Mouse (Mus musculus) midbrain, embryonic 16.5 days (tissue): ENCODE measurements around the gene Spred2. TPM values are rescaled to one million over a fixed set of nuclear protein-coding genes. Genes with fewer than 3 reads are reported as not detected.

Experiments
- ATAC-seq: fragments of 200-750 bp; cut with Nextera tagmentation; 2 replicates; pipeline ENCODE4 v1.8.0; 2017; ENCODE audit warnings: moderate TSS enrichment
- H3K27ac ChIP-seq: fragments of 300-500 bp; sonication (generic); 2 replicates; pipeline ENCODE4 v1.5.1; 2014; ENCODE audit warnings: mild to moderate bottlenecking, low read length, mixed read lengths
- H3K27me3 ChIP-seq: fragments of 300-500 bp; sonication (generic); 2 replicates; pipeline ENCODE4 v1.6.1; 2014; ENCODE audit warnings: low read depth, low read length, mixed read lengths; ENCODE audit not compliant: control insufficient read depth, insufficient read depth
- H3K36me3 ChIP-seq: fragments of 300-500 bp; sonication (generic); 2 replicates; pipeline ENCODE4 v1.6.1; 2014; ENCODE audit warnings: mild to moderate bottlenecking, low read length, moderate library complexity, mixed read lengths; ENCODE audit not compliant: control insufficient read depth, insufficient read depth
- H3K4me1 ChIP-seq: fragments of 300-500 bp; sonication (generic); 2 replicates; pipeline ENCODE4 v1.6.1; 2014; ENCODE audit warnings: mild to moderate bottlenecking, low read length, mixed read lengths; ENCODE audit not compliant: control insufficient read depth, insufficient read depth
- H3K4me2 ChIP-seq: fragments of 300-500 bp; sonication (generic); 2 replicates; pipeline ENCODE4 v1.6.1; 2014; ENCODE audit warnings: mild to moderate bottlenecking, low read length, mixed read lengths
- H3K4me3 ChIP-seq: fragments of 300-500 bp; sonication (generic); 2 replicates; pipeline ENCODE4 v1.5.1; 2014; ENCODE audit warnings: low read depth, mild to moderate bottlenecking, low read length, moderate library complexity, mixed read lengths
- H3K9ac ChIP-seq: fragments of 300-500 bp; sonication (generic); 2 replicates; pipeline ENCODE4 v1.6.1; 2014; ENCODE audit warnings: low read depth, low read length, mixed read lengths
- H3K9me3 ChIP-seq: fragments of 300-500 bp; sonication (generic); replicated peaks from 2 replicates; pipeline ENCODE4 v1.6.1; 2014; ENCODE audit warnings: mild to moderate bottlenecking, low read length, mixed read lengths; ENCODE audit not compliant: control insufficient read depth, poor library complexity, severe bottlenecking
- WGBS: fragments of 180-500 bp; shearing (Covaris S2); extraction: QIAGEN DNeasy Blood & Tissue Kit; methylation state at CpG from one replicate; pipeline ENCODE4 v1.1.7; 2014; 5-methylcytosine and 5-hydroxymethylcytosine counted together
- polyA plus RNA-seq: library from polyadenylated mRNA; unstranded; fragments of >200 nt; fragmentation: Nextera tagmentation; extraction: Ambion mirVana; gene quantifications from 2 replicates; pipeline ENCODE4 v1.2.1, GENCODE M21; 2015

The Spred2 gene
- polyA plus RNA-seq, 1 experiment from 2014 or later, result 4.8 TPM

- no peak for ATAC-seq
- H3K9me3 ChIP-seq, result no peaks in the 10 kb centered on the region
- no peak overlapping the region for H3K9ac ChIP-seq
- WGBS, result 95% methylated on average over 1 of the region's 1 CpGs
- peaks cover 4% of the 10 kb centered on the region for H3K36me3 ChIP-seq
- no peak overlapping the region for H3K27ac ChIP-seq
- no peaks in the 10 kb centered on the region for H3K27me3 ChIP-seq
- no peak overlapping the region for H3K4me3 ChIP-seq
- H3K4me1 ChIP-seq, result no peaks in the 10 kb centered on the region
- H3K4me2 ChIP-seq, result no peak overlapping the region
Observed at GRCm38 (mm10) chr11:20066106-20066505, 141.9 kb downstream of the Spred2 start.

- H3K9ac ChIP-seq, result no peak overlapping the region
- ATAC-seq, result no peak
- 75% methylated on average over 1 of the region's 1 CpGs for WGBS
Observed at GRCm38 (mm10) chr11:20067521-20067920, 143.3 kb downstream of the Spred2 start.

GRCm38 (mm10) chr11:20068346-20069004 is 144.3 kb downstream of the Spred2 start:
- H3K36me3 ChIP-seq, result peaks cover 5% of the 10 kb centered on the region; the same call in 1 of the 2 replicates
- ATAC-seq, result no peak
- no peaks in the 10 kb centered on the region for H3K27me3 ChIP-seq
- H3K27ac ChIP-seq, result no peak overlapping the region
- H3K9ac ChIP-seq, result no peak overlapping the region
- WGBS, result 98% methylated on average over 6 of the region's 6 CpGs
- H3K4me1 ChIP-seq, result no peaks in the 10 kb centered on the region
- H3K4me3 ChIP-seq, result no peak overlapping the region
- H3K4me2 ChIP-seq, result no peak overlapping the region
- no peaks in the 10 kb centered on the region for H3K9me3 ChIP-seq

More at GRCm38 (mm10) chr11:20067521-20067920, 143.3 kb downstream of the Spred2 start:
- no peak overlapping the region for H3K27ac ChIP-seq
- H3K27me3 ChIP-seq, result no peaks in the 10 kb centered on the region
- peaks cover 5% of the 10 kb centered on the region; the same call in 1 of the 2 replicates for H3K36me3 ChIP-seq
- no peaks in the 10 kb centered on the region for H3K4me1 ChIP-seq
- no peak overlapping the region for H3K4me2 ChIP-seq
- H3K4me3 ChIP-seq, result no peak overlapping the region
- no peaks in the 10 kb centered on the region for H3K9me3 ChIP-seq

- Histone ChIP-seq H3K9me3 (no peaks in the 10 kb centered on the region), H3K4me3 (no peak overlapping the region), H3K4me1 (no peaks in the 10 kb centered on the region), H3K9ac (no peak overlapping the region), H3K27me3 (no peaks in the 10 kb centered on the region), H3K36me3 (peaks cover 6% of the 10 kb centered on the region; the same call in 1 of the 2 replicates), H3K27ac (no peak overlapping the region), H3K4me2 (no peak overlapping the region)
- ATAC-seq, result peak; percentile 60; the same call in 1 of the 2 replicates
- 79% methylated on average over 3 of the region's 3 CpGs for WGBS
Observed at GRCm38 (mm10) chr11:20072174-20072573, 148.0 kb downstream of the Spred2 start.

- Histone ChIP-seq H3K27me3 (no peaks in the 10 kb centered on the region), H3K4me3 (no peak overlapping the region), H3K27ac (no peak overlapping the region), H3K4me2 (no peak overlapping the region), H3K36me3 (peaks cover 9% of the 10 kb centered on the region; the same call in 1 of the 2 replicates), H3K9me3 (no peaks in the 10 kb centered on the region), H3K4me1 (no peaks in the 10 kb centered on the region), H3K9ac (no peak overlapping the region)
- WGBS, result 97% methylated on average over 5 of the region's 5 CpGs
- no peak for ATAC-seq
Observed at GRCm38 (mm10) chr11:20072826-20073225, 148.7 kb downstream of the Spred2 start.

Other genes with a start within 250 kb of the Spred2 start
- 188 and 208 TPM in 2 replicates for gene Actr2, start 188.5 kb downstream of the Spred2 start, polyA plus RNA-seq